Mouse (Mus musculus) kidney, embryonic 16.5 days (tissue): ENCODE data around the gene Cadm2. TPM values are rescaled to one million over a fixed set of nuclear protein-coding genes. Genes with fewer than 3 reads are reported as not detected.

Experiments used
- ATAC-seq: fragments of 200-750 bp; cut with Nextera tagmentation; 2 replicates; pipeline ENCODE4 v1.8.0; 2017; ENCODE audit warnings: moderate TSS enrichment; ENCODE audit not compliant: low FRiP score, low TSS enrichment
- H3K27ac ChIP-seq: fragments of 300-500 bp; sonication (generic); 2 replicates; pipeline ENCODE4 v1.5.1; 2014; ENCODE audit warnings: low read length
- H3K27me3 ChIP-seq: fragments of 300-500 bp; sonication (generic); 2 replicates; pipeline ENCODE4 v1.6.1; 2014; ENCODE audit warnings: low read length, control low read depth, mixed read lengths; ENCODE audit not compliant: insufficient read depth
- H3K36me3 ChIP-seq: fragments of 300-500 bp; sonication (generic); 2 replicates; pipeline ENCODE4 v1.6.1; 2014; ENCODE audit warnings: low read length, control low read depth, mixed read lengths; ENCODE audit not compliant: insufficient read depth
- H3K4me1 ChIP-seq: fragments of 300-500 bp; sonication (generic); 2 replicates; pipeline ENCODE4 v1.6.1; 2014; ENCODE audit warnings: low read length, control low read depth, mixed read lengths; ENCODE audit not compliant: insufficient read depth
- H3K4me2 ChIP-seq: fragments of 300-500 bp; sonication (generic); replicated peaks from 2 replicates; pipeline ENCODE4 v1.6.1; 2014; ENCODE audit warnings: low read depth, low read length
- H3K4me3 ChIP-seq: fragments of 300-500 bp; sonication (generic); 2 replicates; pipeline ENCODE4 v1.5.1; 2014; ENCODE audit warnings: mild to moderate bottlenecking, low read length
- H3K9ac ChIP-seq: fragments of 300-500 bp; sonication (generic); replicated peaks from 2 replicates; pipeline ENCODE4 v1.6.1; 2014; ENCODE audit warnings: low read length
- H3K9me3 ChIP-seq: fragments of 300-500 bp; sonication (generic); 2 replicates; pipeline ENCODE4 v1.6.1; 2016; ENCODE audit warnings: low read length, control low read depth
- WGBS: fragments of 180-500 bp; shearing (Covaris S2); extraction: QIAGEN DNeasy Blood & Tissue Kit; methylation state at CpG from one replicate; pipeline ENCODE4 v1.1.7; 2014; 5-methylcytosine and 5-hydroxymethylcytosine counted together
- polyA plus RNA-seq: library from polyadenylated mRNA; unstranded; fragments of >200 nt; fragmentation: Nextera tagmentation; extraction: Ambion mirVana; gene quantifications from 2 replicates; pipeline ENCODE4 v1.2.1, GENCODE M21; 2015

Cadm2 gene
- polyA plus RNA-seq, 1 experiment from 2014 or later = not detected

- H3K9ac ChIP-seq = no peak overlapping the region
- no peak for ATAC-seq
- H3K4me1 ChIP-seq = peaks cover 4% of the 10 kb centered on the region; the same call in 1 of the 2 replicates
- no peaks in the 10 kb centered on the region for H3K9me3 ChIP-seq
- no peaks in the 10 kb centered on the region for H3K36me3 ChIP-seq
- no peak overlapping the region for H3K4me3 ChIP-seq
- H3K4me2 ChIP-seq = no peak overlapping the region
- no peaks in the 10 kb centered on the region for H3K27me3 ChIP-seq
- WGBS = 85% methylated on average over 5 of the region's 5 CpGs
- H3K27ac ChIP-seq = no peak overlapping the region
Observed at GRCm38 (mm10) chr16:67348011-67348410, 272.7 kb downstream of the Cadm2 start.

- Histone ChIP-seq H3K4me2 (no peak overlapping the region), H3K36me3 (no peaks in the 10 kb centered on the region), H3K4me3 (no peak overlapping the region), H3K27me3 (no peaks in the 10 kb centered on the region), H3K4me1 (peaks cover 4% of the 10 kb centered on the region; the same call in 1 of the 2 replicates), H3K9me3 (no peaks in the 10 kb centered on the region), H3K27ac (no peak overlapping the region), H3K9ac (no peak overlapping the region)
- ATAC-seq = no peak
Observed at GRCm38 (mm10) chr16:67347561-67347960, 273.1 kb downstream of the Cadm2 start.

- no peak for ATAC-seq
- Histone ChIP-seq H3K4me3 (no peak overlapping the region), H3K4me2 (no peak overlapping the region; the same call in 1 of the 2 replicates), H3K36me3 (no peaks in the 10 kb centered on the region), H3K9me3 (no peaks in the 10 kb centered on the region), H3K27me3 (no peaks in the 10 kb centered on the region), H3K4me1 (peaks cover 4% of the 10 kb centered on the region; the same call in 1 of the 2 replicates), H3K27ac (no peak overlapping the region), H3K9ac (no peak overlapping the region)
- 16% methylated on average over 10 of the region's 10 CpGs for WGBS
Observed at GRCm38 (mm10) chr16:67346621-67347290, 274.0 kb downstream of the Cadm2 start.

- H3K27me3 ChIP-seq = no peaks in the 10 kb centered on the region
- 38% methylated on average over 5 of the region's 5 CpGs for WGBS
- H3K9me3 ChIP-seq = no peaks in the 10 kb centered on the region
- peaks cover 4% of the 10 kb centered on the region; the same call in 1 of the 2 replicates for H3K4me1 ChIP-seq
- H3K36me3 ChIP-seq = no peaks in the 10 kb centered on the region
- H3K27ac ChIP-seq = no peak overlapping the region
- H3K4me3 ChIP-seq = no peak overlapping the region
- no peak overlapping the region for H3K4me2 ChIP-seq
- no peak overlapping the region for H3K9ac ChIP-seq
- no peak for ATAC-seq
Observed at GRCm38 (mm10) chr16:67344194-67344593, 276.5 kb downstream of the Cadm2 start.

GRCm38 (mm10) chr16:67311033-67311432 lies 309.7 kb downstream of the Cadm2 start:
- no peaks in the 10 kb centered on the region for H3K9me3 ChIP-seq
- H3K4me3 ChIP-seq = no peak overlapping the region
- no peak overlapping the region for H3K27ac ChIP-seq
- H3K4me1 ChIP-seq = no peaks in the 10 kb centered on the region
- H3K36me3 ChIP-seq = no peaks in the 10 kb centered on the region
- H3K9ac ChIP-seq = no peak overlapping the region
- no peak for ATAC-seq
- no peaks in the 10 kb centered on the region for H3K27me3 ChIP-seq
- 93% methylated on average over 2 of the region's 2 CpGs for WGBS
- H3K4me2 ChIP-seq = no peak overlapping the region

- no peaks in the 10 kb centered on the region for H3K4me1 ChIP-seq
- ATAC-seq = no peak
- H3K4me2 ChIP-seq = no peak overlapping the region
- H3K9ac ChIP-seq = no peak overlapping the region
- H3K4me3 ChIP-seq = no peak overlapping the region
- H3K9me3 ChIP-seq = no peaks in the 10 kb centered on the region
- WGBS = 94% methylated on average over 3 of the region's 3 CpGs
- H3K27ac ChIP-seq = no peak overlapping the region
- no peaks in the 10 kb centered on the region for H3K27me3 ChIP-seq
- H3K36me3 ChIP-seq = no peaks in the 10 kb centered on the region
Observed at GRCm38 (mm10) chr16:67284664-67285063, 336.0 kb downstream of the Cadm2 start.

GRCm38 (mm10) chr16:67243598-67243997 lies 377.1 kb downstream of the Cadm2 start:
- 83% methylated on average over 5 of the region's 5 CpGs for WGBS
- Histone ChIP-seq H3K9me3 (no peaks in the 10 kb centered on the region), H3K4me1 (no peaks in the 10 kb centered on the region), H3K27me3 (no peaks in the 10 kb centered on the region), H3K27ac (no peak overlapping the region), H3K4me3 (no peak overlapping the region), H3K9ac (no peak overlapping the region), H3K36me3 (no peaks in the 10 kb centered on the region), H3K4me2 (no peak overlapping the region)
- ATAC-seq = no peak

GRCm38 (mm10) chr16:67234862-67235261 lies 385.8 kb downstream of the Cadm2 start:
- Histone ChIP-seq H3K9ac (no peak overlapping the region), H3K27me3 (no peaks in the 10 kb centered on the region), H3K9me3 (no peaks in the 10 kb centered on the region), H3K36me3 (no peaks in the 10 kb centered on the region), H3K27ac (no peak overlapping the region), H3K4me1 (no peaks in the 10 kb centered on the region), H3K4me3 (no peak overlapping the region), H3K4me2 (no peak overlapping the region)
- no peak for ATAC-seq
- 29% methylated on average over 1 of the region's 1 CpGs for WGBS

GRCm38 (mm10) chr16:67226696-67227095 lies 394.0 kb downstream of the Cadm2 start:
- H3K9ac ChIP-seq = no peak overlapping the region
- no peak overlapping the region for H3K4me3 ChIP-seq
- no peaks in the 10 kb centered on the region for H3K4me1 ChIP-seq
- H3K27me3 ChIP-seq = no peaks in the 10 kb centered on the region
- H3K27ac ChIP-seq = no peak overlapping the region
- no peak for ATAC-seq
- 89% methylated on average over 1 of the region's 1 CpGs for WGBS
- H3K4me2 ChIP-seq = no peak overlapping the region
- H3K36me3 ChIP-seq = no peaks in the 10 kb centered on the region
- no peaks in the 10 kb centered on the region for H3K9me3 ChIP-seq

GRCm38 (mm10) chr16:67203329-67203728 lies 417.4 kb downstream of the Cadm2 start:
- no peak overlapping the region for H3K27ac ChIP-seq
- H3K9me3 ChIP-seq = no peaks in the 10 kb centered on the region
- H3K27me3 ChIP-seq = no peaks in the 10 kb centered on the region
- no peaks in the 10 kb centered on the region for H3K4me1 ChIP-seq
- H3K4me2 ChIP-seq = no peak overlapping the region
- no peak for ATAC-seq
- no peak overlapping the region for H3K9ac ChIP-seq
- H3K4me3 ChIP-seq = no peak overlapping the region
- H3K36me3 ChIP-seq = no peaks in the 10 kb centered on the region
